Mouse (Mus musculus): ENCODE data around the gene Ccdc78.
"Not testable (repeated sequence)": the region's sequence is repeated elsewhere in the genome, so short reads cannot be mapped to it uniquely, and the experiment has no call there.

Gene Ccdc78

DNA sequence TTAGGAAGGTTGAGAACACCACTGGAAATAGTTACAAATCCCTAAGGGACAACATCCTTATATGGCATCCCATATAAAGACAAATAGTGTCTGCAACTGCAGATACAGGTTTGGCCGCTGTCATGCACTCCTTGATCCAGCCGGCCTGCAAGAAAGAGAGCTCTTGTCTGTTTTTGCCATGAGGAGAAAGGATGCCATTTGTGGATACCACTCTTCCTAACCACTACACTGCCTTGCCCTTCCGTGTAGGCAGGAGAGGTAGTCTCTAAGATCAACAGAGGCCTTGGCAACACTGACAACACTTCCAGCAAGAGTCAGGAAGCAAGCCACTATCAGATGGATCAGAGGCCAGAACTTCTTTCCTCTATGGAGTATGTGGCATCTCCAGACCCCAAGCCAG lies at the start of gene Ccdc78:
Gene Ccdc78 (plus strand): TSS at position 301 of the 400 bp plus-strand sequence.
- no peak for DNase-seq (ENCODE audit: low spot score)

GRCm38 (mm10) chr17:25738861-25739260 lies 47.5 kb upstream of the Ccdc78 start:
- no peak for DNase-seq (ENCODE audit: low spot score)

DNA sequence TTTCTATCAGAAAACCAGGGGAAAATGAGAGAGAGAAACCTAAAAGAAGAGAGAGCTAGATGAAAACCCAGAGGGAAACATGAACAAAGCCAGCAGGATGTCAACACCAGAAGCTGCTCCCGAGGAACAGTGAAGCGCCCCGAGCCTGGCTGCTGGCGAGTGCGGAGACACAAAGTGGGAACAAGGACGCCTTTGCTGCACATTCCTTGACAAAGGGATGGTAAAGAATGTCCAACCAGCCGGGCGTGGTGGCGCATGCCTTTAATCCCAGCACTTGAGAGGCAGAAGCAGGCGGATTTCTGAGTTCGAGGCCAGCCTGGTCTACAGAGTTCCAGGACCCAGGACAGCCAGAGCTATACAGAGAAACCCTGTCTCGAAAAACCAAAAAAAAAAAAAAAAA lies 44.9 kb upstream of the Ccdc78 start:
- not testable (repeated sequence) for DNase-seq (ENCODE audit: low spot score)

- DNase-seq (ENCODE audit: low spot score): no peak
Measured at GRCm38 (mm10) chr17:25743831-25744230, 42.5 kb upstream of the Ccdc78 start.

- no peak for DNase-seq (ENCODE audit: low spot score)
Measured at GRCm38 (mm10) chr17:25744311-25744710, 42.1 kb upstream of the Ccdc78 start.

GRCm38 (mm10) chr17:25748238-25748637 lies 38.1 kb upstream of the Ccdc78 start:
- no peak for DNase-seq (ENCODE audit: low spot score)

DNA sequence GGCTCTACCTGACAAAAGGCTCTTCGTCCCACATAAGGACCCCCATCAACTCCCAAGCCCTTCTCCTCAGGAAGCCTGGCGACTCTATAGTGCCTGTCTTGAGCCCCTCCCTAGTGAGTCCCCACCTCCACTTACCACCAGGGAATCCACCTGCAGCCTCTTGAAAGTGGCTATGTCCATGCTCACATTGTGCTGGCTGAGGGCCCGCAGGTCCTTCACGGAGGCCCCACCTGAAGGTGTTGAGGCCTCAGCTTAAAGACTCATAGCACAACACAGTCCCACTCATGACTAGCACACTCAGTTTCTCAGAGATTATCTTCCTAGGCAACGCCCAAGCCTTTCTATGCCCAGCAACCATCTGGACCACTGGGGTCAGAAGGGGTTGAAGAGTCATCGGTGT lies 37.1 kb upstream of the Ccdc78 start:
- no peak for DNase-seq (ENCODE audit: low spot score)

DNA sequence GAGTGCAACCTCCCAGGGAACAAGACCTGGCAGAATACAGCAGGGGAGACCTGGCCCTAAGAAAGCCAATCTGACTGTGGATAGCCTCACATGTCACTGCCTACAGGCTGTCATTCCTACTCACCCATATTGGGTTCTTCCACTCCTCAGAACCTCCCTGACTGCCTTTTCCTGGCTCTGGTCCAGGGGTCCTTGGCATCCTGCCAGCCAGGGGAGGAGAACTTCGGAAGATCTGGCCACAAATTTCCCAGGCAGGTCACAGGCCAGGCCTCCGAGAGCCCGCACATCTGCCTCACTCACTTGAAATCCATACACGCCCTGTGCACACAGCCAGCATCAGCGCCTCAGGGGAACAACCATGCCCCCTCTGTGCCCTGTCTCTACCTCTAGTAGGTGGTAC lies 34.9 kb upstream of the Ccdc78 start:
- DNase-seq (ENCODE audit: low spot score): no peak

GRCm38 (mm10) chr17:25754241-25754640 lies 32.1 kb upstream of the Ccdc78 start, which contains the start of gene Msln:
Msln (minus strand) TSS chr17:25754378.
- no peak for DNase-seq (ENCODE audit: low spot score)

DNA sequence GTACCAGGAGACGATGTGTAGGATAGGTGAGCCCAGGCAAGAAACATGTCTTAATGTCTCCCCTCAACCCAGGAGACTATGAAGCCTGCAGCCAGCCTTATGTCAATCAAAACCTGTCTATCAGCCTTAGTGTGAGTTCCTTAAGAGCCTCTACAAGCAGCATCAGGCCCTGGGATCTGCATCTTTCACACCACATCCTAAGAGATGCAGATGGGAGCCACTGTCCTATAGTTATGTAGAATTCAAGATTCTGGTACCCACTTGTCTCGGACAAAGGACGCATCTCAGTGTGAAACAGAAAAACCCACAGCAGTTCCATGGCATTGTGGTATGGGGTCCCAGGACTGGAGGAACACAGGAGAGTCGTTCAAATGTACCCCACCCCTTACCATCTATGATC lies 31.3 kb upstream of the Ccdc78 start:
- DNase-seq (ENCODE audit: low spot score): no peak

GRCm38 (mm10) chr17:25755627-25756377 lies 30.6 kb upstream of the Ccdc78 start:
- no peak for DNase-seq (ENCODE audit: low spot score)

DNA sequence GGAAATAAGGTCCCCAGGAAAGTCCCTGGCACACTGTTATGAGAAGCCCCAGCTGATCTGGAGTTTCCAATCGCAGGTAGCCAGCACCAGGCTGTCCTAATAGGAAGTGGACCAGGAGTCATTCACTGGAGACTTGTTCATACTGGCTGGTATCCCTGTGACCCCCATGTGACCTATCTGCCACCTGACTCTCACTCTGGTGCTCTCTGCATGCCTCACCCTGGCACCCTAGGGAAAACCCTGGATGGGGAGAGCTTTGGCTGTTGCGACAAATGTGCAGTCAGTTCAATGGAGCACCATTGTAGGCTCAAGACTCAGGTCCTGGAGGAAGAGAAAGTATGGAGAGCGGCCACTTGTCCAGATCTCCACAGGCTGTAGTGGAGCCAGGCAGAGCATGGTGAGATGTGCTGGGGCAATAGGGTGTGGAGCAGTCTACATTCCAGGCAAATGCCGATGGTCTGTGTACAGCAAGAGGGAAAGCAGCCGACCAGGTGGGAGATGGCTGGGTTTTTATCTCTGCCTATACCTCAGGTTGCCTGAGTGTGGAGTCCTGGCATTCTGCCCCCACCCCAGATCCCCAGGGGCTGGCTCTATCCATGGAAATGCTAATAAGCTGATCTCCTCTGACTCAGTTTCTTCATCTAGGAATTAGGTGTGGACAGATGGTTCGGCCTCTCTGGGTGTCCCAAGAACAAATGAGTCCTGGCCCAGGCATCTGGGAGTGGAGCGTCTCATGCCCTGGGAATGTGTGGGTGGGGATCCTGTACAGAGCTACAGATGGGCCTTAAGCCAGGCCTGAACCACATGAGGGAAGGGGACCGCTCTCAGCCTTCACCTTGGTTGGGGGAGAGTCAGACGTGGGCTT lies 29.8 kb upstream of the Ccdc78 start:
- DNase-seq (ENCODE audit: low spot score): no peak

- DNase-seq (ENCODE audit: low spot score): no peak
Measured at GRCm38 (mm10) chr17:25757691-25758090, 28.7 kb upstream of the Ccdc78 start.

- no peak for DNase-seq (ENCODE audit: low spot score)
Measured at GRCm38 (mm10) chr17:25760148-25760547, 26.2 kb upstream of the Ccdc78 start.

DNA sequence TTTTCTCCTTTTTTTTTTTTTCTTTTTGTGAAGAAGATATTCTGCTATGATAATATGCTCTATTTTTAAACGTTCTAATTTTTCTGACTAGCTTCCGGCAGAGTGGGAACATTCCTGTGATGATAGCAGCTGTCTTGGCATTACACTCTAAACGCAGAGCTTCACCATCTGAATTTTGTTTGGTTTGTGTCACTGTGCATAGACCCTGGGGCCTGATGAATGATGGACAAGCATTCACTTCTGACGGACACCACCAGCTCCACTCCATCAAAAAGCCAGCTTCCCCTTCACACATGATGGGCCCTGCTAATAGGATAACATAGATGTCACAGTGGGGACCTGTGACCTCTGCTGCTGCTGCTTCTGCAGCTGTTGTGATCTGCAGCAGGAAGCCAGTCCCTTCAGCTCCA lies 24.8 kb upstream of the Ccdc78 start:
- DNase-seq (ENCODE audit: low spot score): no peak

- no peak for DNase-seq (ENCODE audit: low spot score)
Measured at GRCm38 (mm10) chr17:25762591-25762990, 23.8 kb upstream of the Ccdc78 start.

DNA sequence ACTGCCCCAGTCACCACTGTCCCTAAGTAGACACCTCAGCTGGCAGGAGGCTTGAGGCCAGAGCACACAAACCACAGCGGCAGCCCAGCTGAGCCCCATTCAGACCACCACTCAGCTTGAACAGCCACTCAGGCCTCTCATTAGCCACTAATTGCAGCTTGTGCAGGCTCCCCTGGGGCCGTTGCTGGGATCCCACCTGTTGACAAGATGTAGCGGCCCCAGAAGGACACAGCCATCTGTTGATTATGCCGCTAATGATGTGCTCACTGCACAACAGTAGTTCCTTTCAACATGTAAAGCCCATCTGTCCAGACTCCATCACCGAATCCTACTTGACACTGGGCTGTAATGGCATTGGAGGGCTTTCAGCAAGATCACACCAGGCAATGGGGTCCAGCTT lies 20.5 kb upstream of the Ccdc78 start:
- no peak for DNase-seq (ENCODE audit: low spot score)

DNA sequence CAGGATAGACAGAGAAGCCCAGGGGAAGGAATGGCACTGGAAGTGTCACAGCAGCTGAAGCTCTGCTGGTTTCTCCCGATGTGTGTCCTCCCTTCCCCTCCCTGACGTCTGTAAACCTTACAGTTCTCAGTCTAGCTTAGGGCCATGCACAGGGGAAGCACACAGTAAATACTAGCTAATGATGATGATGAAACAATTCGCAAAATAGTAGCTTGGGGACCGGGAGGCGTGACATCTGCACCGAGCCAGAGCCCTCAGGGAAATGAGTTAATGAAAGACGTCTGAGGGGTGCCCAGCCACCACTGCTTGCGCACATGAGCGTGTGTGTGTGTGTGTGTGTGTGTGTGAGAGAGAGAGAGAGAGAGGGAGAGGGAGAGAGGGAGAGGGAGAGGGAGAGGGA lies 17.0 kb upstream of the Ccdc78 start:
- DNase-seq (ENCODE audit: low spot score): no peak

- peak; percentile 93 for DNase-seq (ENCODE audit: low spot score)
Measured at GRCm38 (mm10) chr17:25773549-25774120, 12.7 kb upstream of the Ccdc78 start, which contains the start of gene Narfl. Narfl (plus strand) TSS chr17:25773776.

GRCm38 (mm10) chr17:25775318-25776062 lies 10.9 kb upstream of the Ccdc78 start:
- peak; percentile 47 for DNase-seq (ENCODE audit: low spot score)

DNA sequence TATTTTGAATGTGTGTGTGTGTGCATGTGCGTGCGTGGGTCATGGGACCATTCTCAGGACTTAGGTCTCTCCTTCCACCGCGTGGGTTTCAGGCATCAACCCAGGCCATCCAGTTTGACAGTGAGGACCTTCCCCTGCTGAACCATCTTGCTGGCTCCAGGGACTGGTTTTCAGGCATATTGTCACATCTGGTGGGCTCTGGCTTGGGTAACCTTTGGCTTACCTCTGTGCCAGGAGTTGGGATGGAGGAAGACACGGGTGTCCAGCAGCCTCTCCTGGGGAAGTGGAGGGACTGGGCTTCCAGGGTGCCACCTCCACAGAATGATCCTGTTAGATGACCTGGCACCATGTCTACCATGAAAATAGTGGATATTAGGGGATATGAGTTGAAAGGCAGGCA lies 8.4 kb upstream of the Ccdc78 start:
- DNase-seq (ENCODE audit: low spot score): no peak

DNA sequence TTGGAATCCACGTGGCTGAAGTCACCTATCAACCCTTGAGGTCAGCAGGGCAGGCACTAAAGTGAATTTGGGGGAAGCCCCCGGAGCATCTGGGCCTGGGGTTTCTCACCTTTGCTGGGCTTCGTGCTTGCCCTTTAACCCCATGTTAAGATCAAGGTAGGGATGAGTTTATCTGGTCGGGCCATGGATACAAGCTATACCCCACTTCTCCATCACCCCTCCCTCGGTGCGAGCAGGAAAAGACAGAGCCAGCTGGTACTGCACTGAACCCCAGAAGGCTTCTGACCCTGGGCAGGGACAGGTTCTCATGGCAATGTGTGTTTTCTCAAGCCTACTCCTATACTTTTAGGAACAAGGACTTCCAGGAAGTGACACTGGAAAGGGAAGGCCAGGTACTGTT lies 5.0 kb upstream of the Ccdc78 start:
- DNase-seq (ENCODE audit: low spot score): no peak

Data from yolk sac, embryonic 10.5 days (tissue).